Mouse (Mus musculus) limb, embryonic 10.5 days (tissue): ENCODE measurements around the gene Ptprd. TPM values are rescaled to one million over a fixed set of nuclear protein-coding genes. Genes with fewer than 3 reads are reported as not detected.
"Not testable (repeated sequence)": the region's sequence is repeated elsewhere in the genome, so short reads cannot be mapped to it uniquely, and the experiment has no call there.

Experiments
- DNase-seq: peaks from one replicate; pipeline ENCODE4 v3.0.0-alpha.2; 2017; ENCODE audit warnings: low spot score
- H3K27ac ChIP-seq: fragments of 300-500 bp; sonication (generic); 2 replicates; pipeline ENCODE4 v1.5.1; 2016; ENCODE audit warnings: mild to moderate bottlenecking
- H3K27me3 ChIP-seq: fragments of 300-500 bp; sonication (generic); 2 replicates; pipeline ENCODE4 v1.6.1; 2016; ENCODE audit warnings: low read depth, mild to moderate bottlenecking; ENCODE audit not compliant: poor library complexity, severe bottlenecking
- H3K36me3 ChIP-seq: fragments of 300-500 bp; sonication (generic); 2 replicates; pipeline ENCODE4 v1.6.1; 2016; ENCODE audit warnings: mild to moderate bottlenecking, moderate library complexity
- H3K4me1 ChIP-seq: fragments of 300-500 bp; sonication (generic); 2 replicates; pipeline ENCODE4 v1.6.1; 2016
- H3K4me3 ChIP-seq: fragments of 300-500 bp; sonication (generic); 2 replicates; pipeline ENCODE4 v1.5.1; 2016; ENCODE audit warnings: mild to moderate bottlenecking, moderate library complexity
- H3K9me3 ChIP-seq: fragments of 300-500 bp; sonication (generic); replicated peaks from 2 replicates; pipeline ENCODE4 v1.6.1; 2016; ENCODE audit warnings: mild to moderate bottlenecking
- WGBS: fragments of 180-500 bp; shearing (Covaris S2); methylation state at CpG from one replicate; pipeline ENCODE4 v1.1.7; 2016; 5-methylcytosine and 5-hydroxymethylcytosine counted together
- polyA plus RNA-seq: library from polyadenylated mRNA; unstranded; fragments of >200 nt; fragmentation: Nextera tagmentation; extraction: Ambion mirVana; gene quantifications from 2 replicates; pipeline ENCODE4 v1.2.1, GENCODE M21; 2016

Gene Ptprd
- polyA plus RNA-seq, 1 experiment from 2014 or later = 15.6 TPM

DNA sequence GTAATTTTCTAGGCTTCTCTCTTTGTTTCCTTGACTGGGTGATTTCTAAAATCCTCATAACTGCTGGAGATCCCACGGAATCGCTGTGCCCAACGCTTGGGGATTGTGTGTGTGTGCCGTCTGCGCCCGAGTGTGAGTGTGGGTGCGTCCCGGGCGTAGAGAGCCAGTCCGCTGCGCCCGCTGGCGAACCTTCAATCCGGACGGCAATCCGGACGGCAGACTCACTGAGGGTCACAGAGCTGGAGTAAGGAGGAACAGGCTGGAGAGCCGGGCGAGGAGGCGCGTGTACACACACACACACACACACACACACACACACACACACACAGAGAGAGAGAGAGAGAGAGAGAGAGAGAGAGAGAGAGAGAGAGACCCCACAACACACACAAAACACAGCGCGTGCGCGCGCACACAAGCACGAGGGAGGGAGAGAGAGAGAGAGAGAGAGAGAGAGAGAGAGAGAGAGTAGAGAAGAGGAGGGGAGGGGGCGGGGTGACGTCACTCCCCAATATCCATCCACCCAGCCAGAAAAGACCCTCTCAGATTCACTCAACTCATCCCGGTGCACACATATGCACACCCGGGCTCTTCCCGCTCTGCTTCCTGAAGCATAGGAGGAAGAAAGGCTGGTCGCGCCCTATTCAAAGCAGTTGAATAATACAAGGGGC lies 1761.3 kb downstream of the Ptprd start:
- 0 out of 2 replicates have a peak, but pooled peaks cover 4% of the 10 kb centered on the region for H3K27me3 ChIP-seq
- DNase-seq = peak; percentile 82
- peak overlapping the region; percentile 79 for H3K4me3 ChIP-seq
- peaks cover 20% of the 10 kb centered on the region for H3K4me1 ChIP-seq
- whole genome bisulfite sequencing = under 1% methylated on average over 33 of the region's 34 CpGs
- H3K27ac ChIP-seq = peak overlapping the region; percentile 99
- no peaks in the 10 kb centered on the region for H3K9me3 ChIP-seq
- H3K36me3 ChIP-seq = no peaks in the 10 kb centered on the region

DNA sequence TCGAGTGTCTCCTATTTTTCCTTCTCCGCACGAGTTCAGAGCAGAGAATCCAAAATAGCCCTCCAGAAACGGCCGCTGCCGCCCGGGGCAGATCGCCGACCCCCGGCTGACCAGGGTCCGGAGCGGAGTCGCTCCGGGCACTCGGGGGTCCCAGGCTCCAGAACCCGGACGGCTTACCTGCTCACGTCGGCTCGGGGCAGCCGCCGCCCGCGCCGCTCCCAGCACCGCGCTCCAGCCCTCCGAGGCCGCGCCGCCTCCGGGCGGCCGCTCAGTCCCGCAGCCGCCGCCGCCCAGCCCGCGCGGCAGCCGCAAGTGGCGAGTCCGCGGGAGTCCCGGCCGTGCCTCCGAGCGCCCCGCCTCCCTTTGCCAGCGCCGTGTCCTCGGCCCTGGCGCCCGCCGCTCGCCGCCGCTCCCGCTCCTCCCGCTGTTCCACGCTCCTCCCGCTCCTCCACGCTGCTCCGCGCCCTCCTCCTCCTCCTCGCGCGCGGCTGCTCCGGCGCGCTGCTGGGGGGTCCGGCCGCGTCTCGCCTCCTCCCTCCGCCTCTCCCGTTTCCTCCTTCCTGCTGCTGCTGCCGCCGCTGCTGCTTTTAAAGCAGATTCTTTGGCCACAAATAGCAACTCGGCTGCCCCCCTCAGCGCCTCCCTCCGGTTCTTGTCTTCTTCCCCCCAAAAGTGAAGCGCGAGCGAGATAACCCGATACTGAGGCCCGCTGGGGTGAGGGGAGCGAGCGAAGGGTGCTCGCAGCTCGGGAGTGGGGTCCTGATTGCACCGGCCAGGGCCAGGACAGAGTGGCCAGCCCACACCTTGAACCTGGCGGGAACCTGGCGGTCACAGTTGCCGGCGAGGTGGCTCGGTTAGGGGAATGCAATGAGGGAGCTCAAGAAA lies 1762.1 kb downstream of the Ptprd start:
- 1% methylated on average over 98 of the region's 99 CpGs for WGBS
- Histone ChIP-seq H3K27ac (peak overlapping the region; percentile 99), H3K9me3 (no peaks in the 10 kb centered on the region), H3K4me1 (peaks cover 23% of the 10 kb centered on the region), H3K4me3 (peak overlapping the region; percentile 79), H3K36me3 (no peaks in the 10 kb centered on the region), H3K27me3 (0 out of 2 replicates have a peak, but pooled peaks cover 4% of the 10 kb centered on the region)
- peak; percentile 82 for DNase-seq

DNA sequence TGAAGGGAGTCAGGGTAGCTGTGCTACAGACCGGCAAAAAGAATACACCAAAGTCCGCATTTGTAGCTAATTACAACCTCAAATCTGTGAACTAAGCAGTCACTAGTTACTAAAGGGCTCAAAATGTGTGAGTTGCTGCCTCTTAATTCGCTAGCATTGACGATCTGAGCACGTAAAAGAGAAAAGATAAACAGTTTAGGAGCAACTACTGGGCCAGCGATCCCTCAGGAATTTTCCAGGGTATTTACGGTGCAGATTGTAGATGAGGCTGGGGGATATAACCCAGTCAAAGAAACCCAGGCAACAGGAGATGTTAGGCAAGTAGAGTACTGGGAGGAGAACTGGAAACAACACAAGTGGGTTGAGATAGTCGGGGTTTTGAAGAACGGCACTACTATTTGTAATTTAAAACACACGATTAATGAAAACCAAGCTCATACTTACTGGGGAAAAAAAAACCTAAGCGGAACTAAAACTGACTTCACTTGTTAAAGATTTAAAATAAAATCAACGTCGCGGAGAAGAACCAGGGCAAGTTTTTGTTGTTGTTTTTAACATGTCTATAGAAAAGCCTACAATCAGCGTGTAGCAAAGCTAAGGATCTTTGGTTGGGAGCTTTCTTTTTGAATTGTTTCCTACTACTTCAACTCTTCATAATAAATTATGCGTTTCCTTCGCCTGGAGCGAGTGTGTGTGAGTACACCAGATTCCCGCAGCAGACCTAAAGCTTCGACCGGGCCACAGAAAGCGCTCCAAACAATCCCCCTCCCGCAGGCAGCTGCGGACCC lies 1762.9 kb downstream of the Ptprd start:
- 1% methylated on average over 24 of the region's 24 CpGs for WGBS
- H3K9me3 ChIP-seq = no peaks in the 10 kb centered on the region
- H3K4me1 ChIP-seq = peaks cover 26% of the 10 kb centered on the region
- no peaks in the 10 kb centered on the region for H3K36me3 ChIP-seq
- H3K27me3 ChIP-seq = 0 out of 2 replicates have a peak, but pooled peaks cover 4% of the 10 kb centered on the region
- peak overlapping the region; percentile 79 for H3K4me3 ChIP-seq
- peak; percentile 35 for DNase-seq
- peak overlapping the region; percentile 99 for H3K27ac ChIP-seq

DNA sequence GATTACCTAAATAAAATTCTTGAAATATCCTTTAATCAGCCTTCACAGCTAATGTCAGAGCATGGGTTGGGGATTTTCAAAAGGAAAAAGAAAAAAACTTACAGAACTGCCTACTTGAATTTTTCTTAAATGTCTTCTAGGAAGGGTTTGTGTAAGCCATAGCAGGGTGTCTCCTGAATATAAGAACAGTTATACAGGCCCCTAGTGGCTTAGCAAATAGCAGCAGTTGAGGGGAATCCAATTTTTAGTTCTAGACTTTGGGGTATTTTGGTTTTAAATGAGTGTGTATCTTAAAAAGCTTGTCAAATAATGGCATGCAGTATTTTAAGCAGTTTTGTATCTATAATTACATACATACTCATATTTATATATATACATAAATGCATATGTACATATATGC lies 1764.4 kb downstream of the Ptprd start:
- Histone ChIP-seq H3K4me3 (peak overlapping the region; percentile 79; the same call in 1 of the 2 replicates), H3K27ac (no peak overlapping the region), H3K27me3 (0 out of 2 replicates have a peak, but pooled peaks cover 4% of the 10 kb centered on the region), H3K36me3 (no peaks in the 10 kb centered on the region), H3K4me1 (peaks cover 30% of the 10 kb centered on the region), H3K9me3 (no peaks in the 10 kb centered on the region)
- no peak for DNase-seq

DNA sequence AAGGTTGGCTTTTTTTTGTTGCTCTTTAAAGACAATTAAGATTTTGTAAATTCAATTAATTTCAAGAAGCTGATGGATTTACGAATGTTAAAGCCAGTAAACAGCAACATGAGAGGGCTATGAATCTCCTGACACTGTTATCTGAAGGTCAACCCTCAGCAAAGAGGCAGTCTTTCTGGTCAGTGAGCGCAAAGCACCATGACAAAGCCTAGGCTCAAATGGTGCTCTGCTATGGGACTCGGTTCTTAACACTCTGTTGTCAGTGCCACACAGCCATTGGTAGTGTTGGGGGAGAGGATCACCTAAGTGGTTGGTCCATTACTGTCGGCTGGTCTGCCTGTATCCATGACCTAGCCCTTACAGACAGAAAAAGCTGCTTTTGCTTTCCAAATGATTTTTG lies 1767.0 kb downstream of the Ptprd start:
- Histone ChIP-seq H3K4me3 (no peak overlapping the region), H3K4me1 (peaks cover 35% of the 10 kb centered on the region), H3K27me3 (no peaks in the 10 kb centered on the region), H3K9me3 (no peaks in the 10 kb centered on the region), H3K27ac (no peak overlapping the region), H3K36me3 (no peaks in the 10 kb centered on the region)
- WGBS = 59% methylated on average over 4 of the region's 4 CpGs
- no peak for DNase-seq

DNA sequence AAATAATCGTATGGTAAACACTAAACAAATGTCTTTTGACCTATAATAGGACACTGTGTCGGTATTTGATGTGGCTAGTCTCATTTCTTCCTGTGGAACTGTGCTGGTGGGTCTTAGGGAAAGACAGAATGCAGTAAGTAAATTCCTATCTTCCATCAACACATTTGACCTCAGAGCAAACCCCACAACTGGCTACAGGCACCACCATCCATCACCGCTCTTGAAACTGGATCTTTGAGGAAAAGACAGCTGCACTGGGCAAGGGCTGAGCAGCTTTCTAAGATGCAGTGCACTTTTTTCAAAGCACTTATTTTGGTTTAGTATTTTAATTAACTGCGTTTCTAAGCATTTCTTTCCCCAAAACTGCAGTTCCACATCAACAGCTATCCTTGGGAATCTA lies 1768.2 kb downstream of the Ptprd start:
- WGBS = 52% methylated on average over 4 of the region's 4 CpGs
- Histone ChIP-seq H3K4me1 (peaks cover 39% of the 10 kb centered on the region), H3K27me3 (no peaks in the 10 kb centered on the region), H3K36me3 (no peaks in the 10 kb centered on the region), H3K4me3 (no peak overlapping the region), H3K27ac (no peak overlapping the region), H3K9me3 (no peaks in the 10 kb centered on the region)
- DNase-seq = no peak

DNA sequence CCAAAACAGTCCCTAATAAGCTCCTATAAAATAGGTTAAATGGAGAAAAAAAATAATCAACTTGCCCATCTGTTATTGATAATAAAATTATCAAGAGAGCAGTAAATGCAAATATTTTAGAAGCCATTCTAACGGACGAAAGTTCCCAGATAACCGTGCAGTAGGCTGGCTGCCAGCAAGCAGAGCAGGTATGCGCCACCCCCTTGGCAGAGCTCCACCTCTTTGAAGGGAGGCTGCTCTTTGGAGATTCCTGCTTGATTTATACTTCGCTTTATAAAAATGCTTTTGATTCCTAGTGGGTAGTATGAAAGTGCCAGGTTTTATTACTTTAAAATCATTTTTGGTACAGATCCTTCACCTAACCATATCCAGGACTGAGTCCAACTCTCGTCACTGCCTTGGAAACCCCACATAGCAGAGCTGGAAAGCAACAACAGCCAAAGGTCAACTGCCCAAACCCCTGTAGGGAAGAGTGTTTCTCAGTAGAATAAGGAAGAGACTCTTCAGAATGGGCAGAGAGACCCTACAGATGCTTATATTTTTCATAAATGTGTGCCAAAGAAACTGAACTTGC lies 1770.9 kb downstream of the Ptprd start:
- no peak overlapping the region for H3K27ac ChIP-seq
- DNase-seq = no peak
- peaks cover 30% of the 10 kb centered on the region for H3K4me1 ChIP-seq
- H3K36me3 ChIP-seq = no peaks in the 10 kb centered on the region
- no peak overlapping the region for H3K4me3 ChIP-seq
- no peaks in the 10 kb centered on the region for H3K9me3 ChIP-seq
- WGBS = 55% methylated on average over 6 of the region's 6 CpGs
- no peaks in the 10 kb centered on the region for H3K27me3 ChIP-seq

DNA sequence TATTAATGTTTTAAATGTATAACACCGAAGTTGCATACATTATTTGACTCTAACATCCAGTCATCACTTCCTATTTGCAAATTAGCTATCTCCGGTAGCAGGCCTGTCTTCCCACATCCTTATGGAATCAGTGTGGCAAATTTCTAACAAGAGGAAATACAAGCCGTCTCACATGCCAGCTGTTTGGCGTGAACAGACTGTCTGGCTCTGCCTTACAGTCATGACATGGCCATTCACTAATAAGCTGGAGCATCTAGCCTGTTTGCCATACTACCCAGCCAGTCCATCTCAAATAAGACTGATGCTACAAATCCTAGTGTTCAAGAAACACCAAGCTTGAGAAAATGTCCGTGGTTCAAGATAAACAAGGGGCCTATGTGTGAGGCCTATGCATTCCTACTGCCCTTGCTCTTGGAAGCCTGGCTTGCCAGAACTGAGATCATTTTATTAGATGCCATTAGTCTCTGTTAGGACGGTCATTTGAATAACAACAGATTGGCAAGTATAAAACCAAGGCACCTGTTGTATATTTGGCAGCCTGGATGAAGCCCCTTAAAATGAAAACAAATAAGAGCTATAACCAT lies 1773.2 kb downstream of the Ptprd start:
- 83% methylated on average over 6 of the region's 6 CpGs for WGBS
- Histone ChIP-seq H3K9me3 (no peaks in the 10 kb centered on the region), H3K27me3 (no peaks in the 10 kb centered on the region), H3K36me3 (no peaks in the 10 kb centered on the region), H3K4me1 (peaks cover 23% of the 10 kb centered on the region), H3K4me3 (no peak overlapping the region), H3K27ac (no peak overlapping the region)
- no peak for DNase-seq

DNA sequence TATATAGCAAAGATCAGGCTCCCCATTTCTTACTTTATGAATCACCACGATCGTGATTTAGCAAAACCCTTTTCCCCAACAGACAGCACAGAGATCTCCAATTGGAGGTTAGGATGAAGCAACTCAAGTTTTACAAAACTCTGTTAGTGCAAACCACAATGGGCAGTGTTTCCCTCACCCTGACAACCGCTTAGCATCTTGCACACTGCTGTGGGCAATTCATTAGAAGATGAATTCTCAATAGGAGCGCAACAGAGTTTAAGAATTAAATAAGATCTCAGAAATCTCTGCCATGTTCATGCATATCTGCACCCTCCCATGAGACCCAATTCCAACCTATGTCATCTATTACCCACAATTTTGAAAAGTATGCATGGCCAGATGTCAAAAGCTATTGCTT lies 1773.7 kb downstream of the Ptprd start:
- WGBS = 91% methylated on average over 4 of the region's 4 CpGs
- DNase-seq = no peak
- Histone ChIP-seq H3K9me3 (no peaks in the 10 kb centered on the region), H3K4me1 (peaks cover 22% of the 10 kb centered on the region), H3K4me3 (no peak overlapping the region), H3K36me3 (no peaks in the 10 kb centered on the region), H3K27ac (no peak overlapping the region), H3K27me3 (no peaks in the 10 kb centered on the region)

DNA sequence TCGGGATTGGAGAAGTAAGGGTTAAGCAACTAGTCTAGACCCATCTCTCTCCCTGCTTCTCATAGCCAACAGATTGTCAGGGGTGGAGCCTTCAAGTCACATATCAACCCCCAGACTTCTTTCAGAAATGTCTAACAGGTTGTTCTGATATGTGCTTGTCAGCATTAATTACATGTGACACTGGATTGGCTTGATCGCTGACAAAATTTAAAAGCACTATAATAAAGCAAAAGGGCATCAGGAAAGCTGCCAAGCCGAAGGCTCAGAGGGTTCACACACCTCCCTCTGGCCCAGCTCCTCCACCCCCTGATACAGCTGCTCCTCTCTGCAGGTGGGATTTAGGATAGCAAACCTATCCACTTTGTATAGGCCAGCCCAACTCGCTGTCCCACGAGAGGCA lies 1775.8 kb downstream of the Ptprd start:
- WGBS = 59% methylated on average over 5 of the region's 5 CpGs
- Histone ChIP-seq H3K27me3 (no peaks in the 10 kb centered on the region), H3K9me3 (no peaks in the 10 kb centered on the region), H3K4me1 (peaks cover 20% of the 10 kb centered on the region), H3K27ac (no peak overlapping the region), H3K36me3 (no peaks in the 10 kb centered on the region), H3K4me3 (no peak overlapping the region)
- DNase-seq = no peak

DNA sequence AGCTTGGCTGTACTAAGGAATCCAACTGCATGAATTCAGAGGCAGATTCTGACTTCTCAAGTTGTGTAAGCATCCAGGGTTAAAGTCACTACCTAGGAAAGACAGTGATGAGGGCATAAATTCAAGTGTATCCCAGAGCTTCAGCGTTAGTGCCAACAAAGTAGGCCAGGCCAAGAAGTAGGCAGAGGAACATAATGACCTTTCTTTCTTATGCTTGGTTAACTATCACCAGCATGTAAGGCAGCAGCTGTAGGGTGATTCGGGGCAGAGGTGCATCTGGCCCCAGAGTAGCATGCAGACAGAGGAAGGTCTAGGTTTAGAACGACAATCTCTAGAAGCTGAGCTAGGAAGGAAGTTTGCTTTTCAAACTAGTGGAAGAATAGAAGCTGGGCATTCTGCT lies 1782.0 kb downstream of the Ptprd start:
- H3K9me3 ChIP-seq = no peaks in the 10 kb centered on the region
- no peak for DNase-seq
- 0 out of 2 replicates have a peak, but pooled peaks cover 5% of the 10 kb centered on the region for H3K36me3 ChIP-seq
- no peaks in the 10 kb centered on the region for H3K27me3 ChIP-seq
- H3K27ac ChIP-seq = no peak overlapping the region
- 67% methylated on average over 3 of the region's 3 CpGs for WGBS
- peaks cover 7% of the 10 kb centered on the region; the same call in 1 of the 2 replicates for H3K4me1 ChIP-seq
- no peak overlapping the region for H3K4me3 ChIP-seq

DNA sequence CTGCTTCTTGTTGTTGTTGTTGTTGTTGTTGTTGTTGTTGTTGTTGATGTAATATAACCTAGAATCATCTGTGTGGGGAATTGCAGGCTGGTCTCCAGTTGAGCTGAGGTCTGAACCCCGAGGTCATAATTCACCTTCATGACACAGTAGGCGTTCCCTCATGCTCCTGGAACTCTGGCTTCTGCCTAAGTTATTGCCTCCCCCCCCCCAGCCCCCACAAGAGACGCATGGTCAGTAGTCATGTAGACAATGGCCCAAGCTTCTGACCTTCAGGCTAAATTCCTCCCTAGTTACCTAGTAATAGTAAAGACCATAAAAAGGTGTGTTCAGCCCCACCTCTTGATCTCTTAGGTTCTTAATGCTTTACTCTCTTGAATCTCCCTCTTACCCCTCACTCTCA lies 1784.7 kb downstream of the Ptprd start:
- not testable (repeated sequence) for H3K36me3 ChIP-seq, H3K4me3 ChIP-seq, H3K27me3 ChIP-seq, DNase-seq, H3K9me3 ChIP-seq, H3K4me1 ChIP-seq, H3K27ac ChIP-seq
- 70% methylated on average over 3 of the region's 3 CpGs for WGBS
